Comparison of ENCODE assay signal across 1 mouse cellular context in the genomic region with DNA sequence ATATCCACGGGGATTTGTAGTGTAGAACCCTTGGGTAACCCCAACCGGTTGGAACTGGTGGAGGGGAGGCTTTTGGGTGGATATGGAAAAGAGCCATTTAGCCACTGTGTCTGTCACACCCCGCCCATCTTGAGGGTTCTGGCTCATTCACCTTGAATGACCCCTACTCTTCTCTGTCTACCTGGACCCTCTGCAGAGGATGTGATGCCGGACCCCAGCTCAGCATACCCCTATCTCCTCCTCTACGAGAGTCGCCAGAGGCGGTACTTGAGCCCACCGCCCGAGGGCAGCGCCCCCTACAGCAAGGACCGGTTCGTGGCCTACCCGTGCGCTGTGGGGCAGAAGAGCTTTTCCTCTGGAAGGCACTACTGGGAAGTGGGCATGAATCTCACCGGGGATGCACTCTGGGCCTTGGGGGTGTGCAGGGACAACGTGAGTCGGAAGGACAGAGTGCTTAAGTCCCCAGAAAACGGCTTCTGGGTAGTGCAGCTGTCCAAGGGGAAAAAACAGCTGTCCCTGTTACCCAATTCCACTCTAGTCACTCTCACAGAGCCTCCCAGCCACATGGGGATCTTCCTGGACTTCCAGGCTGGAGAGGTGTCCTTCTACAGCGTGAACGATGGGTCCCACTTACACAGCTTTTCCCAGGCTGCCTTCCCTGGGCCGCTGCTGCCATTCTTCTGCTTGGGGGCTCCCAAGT.
TF ChIP-seq lines count a peak whose summit lies in the region.

No protein-coding gene starts in this region.

TF ChIP-seq in MEL, 35 proteins besides CTCF, POLR2A, EP300 and RAD21:
- TF ChIP-seq MXI1 (IDR thresholded peaks at IDR 0.05; ENCODE audit: low read depth, low read length) = no peak
- TF ChIP-seq SIN3A (IDR thresholded peaks at IDR 0.05; ENCODE audit: low read length) = no peak
- no peak for TF ChIP-seq MYB (IDR thresholded peaks at IDR 0.05; ENCODE audit: low read depth, low read length)
- TF ChIP-seq CHD2 (IDR thresholded peaks at IDR 0.05; ENCODE audit: low read length) = no peak
- no peak for TF ChIP-seq USF1 (IDR thresholded peaks at IDR 0.05; ENCODE audit: low read depth, low read length)
- TF ChIP-seq RCOR1 (IDR thresholded peaks at IDR 0.05; ENCODE audit: low read depth, low read length) = no peak
- TF ChIP-seq ZNF384 (IDR thresholded peaks at IDR 0.05; ENCODE audit: low read depth, low read length) = no peak
- no peak for TF ChIP-seq BHLHE40 (IDR thresholded peaks at IDR 0.05; ENCODE audit: borderline replicate concordance, low read depth, low read length)
- TF ChIP-seq CHD1 (IDR thresholded peaks at IDR 0.05; ENCODE audit: low read depth, low read length) = no peak
- TF ChIP-seq ZC3H11A (IDR thresholded peaks at IDR 0.05; ENCODE audit: low read depth, low read length) = no peak
- no peak for TF ChIP-seq KAT2A (conservative IDR thresholded peaks at IDR 0.05; ENCODE audit: low read depth, low read length)
- no peak for TF ChIP-seq POLR2AphosphoS2 (IDR thresholded peaks at IDR 0.05; ENCODE audit: low read length)
- no peak for TF ChIP-seq MAX (IDR thresholded peaks at IDR 0.05; ENCODE audit: low read length)
- no peak for TF ChIP-seq GABPA (IDR thresholded peaks at IDR 0.05; ENCODE audit: low read depth, low read length)
- TF ChIP-seq UBTF (IDR thresholded peaks at IDR 0.05; ENCODE audit: borderline replicate concordance, insufficient read depth, low read depth, low read length) = no peak
- TF ChIP-seq MEF2A (IDR thresholded peaks at IDR 0.05; ENCODE audit: extremely low read depth, insufficient replicate concordance, low read depth, low read length, poor library complexity, severe bottlenecking) = no peak
- no peak for TF ChIP-seq TBP (IDR thresholded peaks at IDR 0.05; ENCODE audit: low read depth, low read length)
- no peak for TF ChIP-seq ZMIZ1 (IDR thresholded peaks at IDR 0.05; ENCODE audit: low read depth, low read length)
- TF ChIP-seq SMC3 (IDR thresholded peaks at IDR 0.05; ENCODE audit: low read depth, low read length) = no peak
- no peak for TF ChIP-seq HCFC1 (IDR thresholded peaks at IDR 0.05; ENCODE audit: low read depth, low read length)
